Mouse (Mus musculus) ES-Bruce4 (cell line): ENCODE data around the gene Rnf222.

Experiments
- CTCF ChIP-seq: IDR thresholded peaks from one replicate; pipeline ENCODE4 v1.8.1; 2011; ENCODE audit warnings: low read depth, low read length
- POLR2A ChIP-seq: IDR thresholded peaks from one replicate; pipeline ENCODE4 v1.8.1; 2011; ENCODE audit warnings: low read length; ENCODE audit not compliant: insufficient read depth

DNA sequence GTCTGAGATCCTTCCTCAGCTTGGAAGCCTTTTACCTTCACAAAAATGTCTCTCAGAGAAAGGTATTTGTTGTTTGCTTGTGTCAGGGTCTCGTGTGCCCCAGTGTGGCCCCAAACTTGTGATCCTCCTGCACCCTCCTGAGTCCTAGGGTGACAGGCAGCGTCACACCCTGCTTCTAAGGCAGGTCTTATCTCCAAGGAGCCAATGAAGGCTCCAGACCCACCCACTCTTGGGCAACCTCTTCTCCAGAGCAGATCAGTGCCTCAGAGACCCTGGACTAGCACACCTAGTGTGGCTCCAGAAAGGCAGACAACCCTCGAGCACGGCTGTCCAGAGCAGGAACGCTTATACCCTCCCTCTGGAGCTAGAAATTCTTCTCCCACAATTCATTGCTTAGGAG is 4.0 kb upstream of the Rnf222 start:
- TF ChIP-seq POLR2A: no peak
- TF ChIP-seq CTCF: no peak
